Mouse (Mus musculus) intestine, postnatal 0 days (tissue): ENCODE results near the gene Rnft2. TPM values are rescaled to one million over a fixed set of nuclear protein-coding genes. Genes with fewer than 3 reads are reported as not detected.
A peak's percentile ranks its signal among the peaks of the same experiment; 100 is the strongest.

Experiments
- ATAC-seq: fragments of 200-750 bp; cut with Nextera tagmentation; 2 replicates; pipeline ENCODE4 v1.8.0; 2017; ENCODE audit warnings: mild to moderate bottlenecking, moderate TSS enrichment, moderate library complexity
- H3K27ac ChIP-seq: fragments of 300-500 bp; sonication (generic); 2 replicates; pipeline ENCODE4 v1.5.1; 2014; ENCODE audit warnings: mild to moderate bottlenecking, low read depth, low read length, moderate library complexity
- H3K27me3 ChIP-seq: fragments of 300-500 bp; sonication (generic); replicated peaks from 2 replicates; pipeline ENCODE4 v1.6.1; 2014; ENCODE audit warnings: low read length, mixed read lengths; ENCODE audit not compliant: control insufficient read depth, insufficient read depth
- H3K36me3 ChIP-seq: fragments of 300-500 bp; sonication (generic); 2 replicates; pipeline ENCODE4 v1.6.1; 2014; ENCODE audit warnings: mild to moderate bottlenecking, moderate library complexity; ENCODE audit not compliant: control insufficient read depth, insufficient read depth
- H3K4me1 ChIP-seq: fragments of 300-500 bp; sonication (generic); replicated peaks from 2 replicates; pipeline ENCODE4 v1.6.1; 2014; ENCODE audit warnings: antibody characterized with exemption, low read length, mixed read lengths; ENCODE audit not compliant: control insufficient read depth, insufficient read depth
- H3K4me2 ChIP-seq: fragments of 300-500 bp; sonication (generic); replicated peaks from 2 replicates; pipeline ENCODE4 v1.6.1; 2014; ENCODE audit warnings: low read depth, mild to moderate bottlenecking, moderate library complexity
- H3K4me3 ChIP-seq: fragments of 300-500 bp; sonication (generic); 2 replicates; pipeline ENCODE4 v1.5.1; 2014; ENCODE audit warnings: low read depth, low read length
- H3K9ac ChIP-seq: fragments of 300-500 bp; sonication (generic); 2 replicates; pipeline ENCODE4 v1.6.1; 2014; ENCODE audit warnings: mild to moderate bottlenecking, low read depth, low read length
- H3K9me3 ChIP-seq: fragments of 300-500 bp; sonication (generic); 2 replicates; pipeline ENCODE4 v1.6.1; 2016; ENCODE audit warnings: mixed run types; ENCODE audit not compliant: control insufficient read depth
- CTCF ChIP-seq: sonication (generic); IDR thresholded peaks from 2 replicates; pipeline ENCODE4 v1.5.1; 2016; ENCODE audit warnings: low read depth, mild to moderate bottlenecking, control low read depth, antibody characterized with exemption, moderate library complexity
- WGBS: fragments of 180-500 bp; shearing (Covaris S2); extraction: QIAGEN DNeasy Blood & Tissue Kit; methylation state at CpG from one replicate; pipeline ENCODE4 v1.1.7; 2014; 5-methylcytosine and 5-hydroxymethylcytosine counted together
- polyA plus RNA-seq: library from polyadenylated mRNA; unstranded; fragments of >200 nt; fragmentation: Nextera tagmentation; extraction: Ambion mirVana; gene quantifications from 2 replicates; pipeline ENCODE4 v1.2.1, GENCODE M21; 2015

Rnft2 gene
- polyA plus RNA-seq, 1 experiment from 2014 or later = 0.42 TPM

DNA sequence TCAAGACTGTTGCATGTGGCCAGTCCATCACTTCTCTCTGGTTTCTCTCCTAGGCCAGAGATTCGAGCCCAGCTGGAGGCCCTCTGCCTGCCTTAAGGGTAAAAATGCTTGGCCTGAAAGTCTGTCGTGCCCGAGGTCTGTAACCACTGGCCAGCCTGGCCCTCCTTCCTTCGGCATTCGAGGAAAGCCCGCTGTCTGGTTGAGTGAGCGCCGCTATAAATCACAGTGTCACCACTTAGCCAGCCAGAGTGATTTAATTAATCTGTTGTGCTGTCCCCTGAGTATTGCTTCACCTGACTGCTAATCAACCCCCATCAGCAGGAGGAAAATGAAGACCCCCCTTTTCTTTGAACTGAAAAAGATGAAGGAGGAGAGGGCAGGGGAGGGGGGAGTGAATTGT is 31.8 kb upstream of the Rnft2 start:
- Histone ChIP-seq H3K4me1 (no peaks in the 10 kb centered on the region), H3K27ac (no peak overlapping the region), H3K27me3 (no peaks in the 10 kb centered on the region), H3K9me3 (no peaks in the 10 kb centered on the region), H3K9ac (no peak overlapping the region), H3K36me3 (no peaks in the 10 kb centered on the region), H3K4me2 (no peak overlapping the region), H3K4me3 (no peak overlapping the region)
- ATAC-seq = no peak
- 40% methylated on average over 8 of the region's 8 CpGs for WGBS
- no peak for TF ChIP-seq CTCF

GRCm38 (mm10) chr5:118276281-118276680 is 31.4 kb upstream of the Rnft2 start:
- no peak overlapping the region for H3K4me2 ChIP-seq
- ATAC-seq = no peak
- 63% methylated on average over 7 of the region's 7 CpGs for WGBS
- H3K36me3 ChIP-seq = no peaks in the 10 kb centered on the region
- no peak for TF ChIP-seq CTCF
- no peak overlapping the region for H3K4me3 ChIP-seq
- no peak overlapping the region for H3K9ac ChIP-seq
- no peaks in the 10 kb centered on the region for H3K27me3 ChIP-seq
- no peaks in the 10 kb centered on the region for H3K9me3 ChIP-seq
- no peak overlapping the region for H3K27ac ChIP-seq
- H3K4me1 ChIP-seq = no peaks in the 10 kb centered on the region

DNA sequence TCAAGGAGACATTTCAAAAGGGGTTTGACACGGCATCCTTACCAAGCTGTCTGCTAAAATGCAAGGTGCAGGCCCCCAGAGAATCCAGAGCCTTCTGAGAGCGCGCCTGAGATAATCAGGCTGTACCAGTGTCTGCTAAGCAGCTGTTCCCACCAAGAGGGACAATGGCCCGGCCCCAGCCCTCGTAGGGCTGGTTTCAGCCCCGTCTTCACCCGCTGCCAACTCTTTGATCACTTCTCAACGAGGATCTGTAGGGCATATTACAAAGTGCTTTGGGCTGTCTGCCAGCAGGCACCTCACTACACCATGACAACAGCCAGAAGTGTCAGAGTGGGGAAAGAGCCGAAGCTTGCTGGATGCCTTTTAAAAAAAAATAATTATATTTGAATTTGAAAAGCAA is 29.6 kb upstream of the Rnft2 start:
- no peaks in the 10 kb centered on the region for H3K4me1 ChIP-seq
- H3K4me3 ChIP-seq = no peak overlapping the region
- peaks cover 2% of the 10 kb centered on the region; the same call in 1 of the 2 replicates for H3K27me3 ChIP-seq
- 38% methylated on average over 9 of the region's 9 CpGs for WGBS
- H3K9me3 ChIP-seq = no peaks in the 10 kb centered on the region
- no peaks in the 10 kb centered on the region for H3K36me3 ChIP-seq
- H3K27ac ChIP-seq = no peak overlapping the region
- H3K9ac ChIP-seq = no peak overlapping the region
- no peak for ATAC-seq
- H3K4me2 ChIP-seq = no peak overlapping the region
- no peak for TF ChIP-seq CTCF

DNA sequence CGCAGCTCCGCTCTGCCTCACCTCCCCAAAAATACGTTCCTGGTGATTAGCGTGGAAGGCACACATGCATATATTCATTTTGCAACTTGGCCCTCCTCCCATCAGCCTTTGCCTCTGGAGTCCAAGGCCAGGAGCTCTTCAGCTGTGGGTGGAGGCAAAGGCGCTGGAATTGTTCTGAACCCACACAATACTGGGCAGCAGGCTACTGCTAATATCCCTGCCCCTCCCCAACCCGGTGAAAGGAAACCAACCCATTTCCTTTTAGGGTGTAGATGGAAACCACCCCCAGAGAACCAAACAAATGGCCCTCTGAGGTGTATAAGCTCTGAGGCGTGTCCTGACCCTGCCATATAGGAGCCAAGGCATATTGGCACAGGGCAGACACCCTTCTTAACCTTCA is 28.5 kb upstream of the Rnft2 start:
- peaks cover 4% of the 10 kb centered on the region; the same call in 1 of the 2 replicates for H3K27me3 ChIP-seq
- H3K36me3 ChIP-seq = no peaks in the 10 kb centered on the region
- no peak for TF ChIP-seq CTCF
- no peak overlapping the region for H3K4me2 ChIP-seq
- WGBS = 70% methylated on average over 7 of the region's 7 CpGs
- H3K4me1 ChIP-seq = no peaks in the 10 kb centered on the region
- H3K9me3 ChIP-seq = no peaks in the 10 kb centered on the region
- no peak overlapping the region for H3K27ac ChIP-seq
- H3K4me3 ChIP-seq = no peak overlapping the region
- no peak overlapping the region for H3K9ac ChIP-seq
- ATAC-seq = no peak

DNA sequence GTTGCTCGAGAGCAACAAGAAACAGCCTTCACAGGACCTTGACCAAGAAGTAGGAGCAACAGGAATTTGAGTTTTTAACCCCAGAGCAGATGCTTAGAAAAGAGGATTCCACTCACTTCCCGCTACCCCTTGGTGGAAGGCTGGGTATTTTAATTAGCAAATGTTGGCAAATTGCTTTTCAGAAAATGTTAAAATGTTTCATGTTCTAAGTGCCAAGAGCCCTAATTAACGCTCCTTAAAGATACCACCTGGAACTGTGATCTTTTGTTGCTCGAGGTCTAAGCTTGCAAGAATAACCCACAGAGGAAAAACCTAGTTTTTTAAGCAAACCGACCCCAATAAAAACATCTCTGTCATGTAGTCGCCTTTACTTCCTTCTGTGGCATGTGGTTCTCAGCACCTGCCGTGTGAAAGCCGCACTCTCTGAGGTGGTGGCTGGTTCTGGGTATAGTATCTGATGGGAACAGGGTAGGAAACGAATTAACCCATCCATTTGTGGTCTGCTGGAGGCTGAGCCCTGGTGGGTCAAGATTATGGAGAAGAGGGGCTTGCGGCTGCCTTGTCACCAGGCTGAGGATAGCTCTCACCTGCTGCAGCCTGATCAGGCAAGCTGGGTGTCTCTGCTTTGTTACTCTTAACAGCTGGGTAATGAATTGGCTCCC is 26.7 kb upstream of the Rnft2 start:
- H3K36me3 ChIP-seq = no peaks in the 10 kb centered on the region
- H3K27me3 ChIP-seq = peaks cover 4% of the 10 kb centered on the region; the same call in 1 of the 2 replicates
- H3K9me3 ChIP-seq = no peaks in the 10 kb centered on the region
- H3K4me3 ChIP-seq = no peak overlapping the region
- ATAC-seq = no peak
- no peaks in the 10 kb centered on the region for H3K4me1 ChIP-seq
- no peak overlapping the region for H3K9ac ChIP-seq
- no peak overlapping the region for H3K27ac ChIP-seq
- TF ChIP-seq CTCF = no peak
- 62% methylated on average over 10 of the region's 10 CpGs for WGBS
- no peak overlapping the region for H3K4me2 ChIP-seq

- H3K27me3 ChIP-seq = peaks cover 4% of the 10 kb centered on the region; the same call in 1 of the 2 replicates
- no peak overlapping the region for H3K4me2 ChIP-seq
- no peaks in the 10 kb centered on the region for H3K36me3 ChIP-seq
- H3K9me3 ChIP-seq = no peaks in the 10 kb centered on the region
- no peak overlapping the region for H3K9ac ChIP-seq
- peak; percentile 68; the same call in 1 of the 2 replicates for ATAC-seq
- H3K4me1 ChIP-seq = no peaks in the 10 kb centered on the region
- no peak overlapping the region for H3K4me3 ChIP-seq
- peak; percentile 90 for TF ChIP-seq CTCF
- no peak overlapping the region for H3K27ac ChIP-seq
- WGBS = under 1% methylated on average over 13 of the region's 13 CpGs
Observed at GRCm38 (mm10) chr5:118268987-118269386, 24.1 kb upstream of the Rnft2 start.

- no peak overlapping the region for H3K4me2 ChIP-seq
- peaks cover 21% of the 10 kb centered on the region for H3K36me3 ChIP-seq
- H3K27ac ChIP-seq = no peak overlapping the region
- WGBS = 30% methylated on average over 8 of the region's 8 CpGs
- H3K9ac ChIP-seq = no peak overlapping the region
- H3K4me1 ChIP-seq = no peaks in the 10 kb centered on the region
- no peaks in the 10 kb centered on the region for H3K9me3 ChIP-seq
- no peak overlapping the region for H3K4me3 ChIP-seq
- peaks cover 4% of the 10 kb centered on the region; the same call in 1 of the 2 replicates for H3K27me3 ChIP-seq
- no peak for ATAC-seq
- peak; percentile 63 for TF ChIP-seq CTCF
Observed at GRCm38 (mm10) chr5:118266309-118266708, 21.4 kb upstream of the Rnft2 start.
